Mouse (Mus musculus) monocyte, adult 5-6 weeks (primary cell): Measurements from ENCODE around the gene Atxn3. TPM values are rescaled to one million over a fixed set of nuclear protein-coding genes. Genes with fewer than 3 reads are reported as not detected.
A peak's percentile ranks its signal among the peaks of the same experiment; 100 is the strongest.
"Not testable (repeated sequence)": the region's sequence is repeated elsewhere in the genome, so short reads cannot be mapped to it uniquely, and the experiment has no call there.

Source experiments
- ATAC-seq: fragments of 153-309, 156-312 bp; replicated peaks from 2 replicates; pipeline ENCODE4 v1.8.0; 2017; ENCODE audit warnings: mild to moderate bottlenecking; ENCODE audit not compliant: low TSS enrichment, insufficient number of reproducible peaks, severe bottlenecking, poor library complexity, low FRiP score
- total RNA-seq: library from RNA; stranded (forward); fragments of 200-1000, 200-491, 200-594 nt; gene quantifications from 3 replicates; pipeline ENCODE4 v1.2.3, GENCODE M21; 2017

The Atxn3 gene
- total RNA-seq, 1 experiment from 2014 or later = 49.7 TPM

GRCm38 (mm10) chr12:101971311-101971710 lies 13.3 kb upstream of the Atxn3 start:
- ATAC-seq = no peak

DNA sequence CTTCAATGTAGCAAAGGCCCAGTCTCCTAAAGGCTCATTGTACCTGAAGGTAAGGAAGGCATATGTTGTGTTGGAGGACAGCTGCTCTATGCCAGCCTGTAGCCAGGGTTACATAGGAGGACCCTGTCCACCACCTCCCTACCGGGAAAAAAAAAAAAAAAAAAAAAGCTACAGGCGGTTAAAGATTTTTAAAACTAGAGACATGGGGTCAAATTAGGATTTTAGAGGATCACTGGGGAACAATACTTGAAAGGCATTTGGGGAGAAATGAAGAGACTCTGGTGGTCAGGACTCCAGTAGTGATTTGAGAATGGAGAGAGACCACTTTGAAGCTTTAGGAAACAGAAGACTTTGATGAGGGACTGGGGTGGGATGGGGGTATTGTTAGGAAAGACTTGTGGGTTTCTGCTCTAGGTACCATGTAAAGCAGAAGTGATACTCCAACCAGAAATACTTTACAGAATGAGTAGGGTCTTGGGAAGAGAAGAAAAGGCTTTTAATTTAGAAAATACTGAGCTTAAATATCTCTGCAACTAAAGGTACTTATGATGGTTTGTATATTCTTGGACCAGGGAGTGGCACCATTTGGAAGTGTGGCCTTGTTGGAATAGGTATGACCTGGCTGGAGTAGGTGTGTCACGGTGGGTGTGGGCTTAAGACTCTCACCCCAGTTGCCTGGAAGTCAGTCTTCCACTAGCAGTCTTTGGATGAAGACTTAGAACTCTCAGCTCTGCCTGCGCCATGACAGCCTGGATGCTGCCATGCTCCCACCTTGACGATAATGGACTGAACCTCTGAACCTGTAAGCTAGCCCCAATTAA lies 1.1 kb upstream of the Atxn3 start:
- ATAC-seq = 0 out of 2 replicates have a peak, but pooled peaks have one; percentile 7

DNA sequence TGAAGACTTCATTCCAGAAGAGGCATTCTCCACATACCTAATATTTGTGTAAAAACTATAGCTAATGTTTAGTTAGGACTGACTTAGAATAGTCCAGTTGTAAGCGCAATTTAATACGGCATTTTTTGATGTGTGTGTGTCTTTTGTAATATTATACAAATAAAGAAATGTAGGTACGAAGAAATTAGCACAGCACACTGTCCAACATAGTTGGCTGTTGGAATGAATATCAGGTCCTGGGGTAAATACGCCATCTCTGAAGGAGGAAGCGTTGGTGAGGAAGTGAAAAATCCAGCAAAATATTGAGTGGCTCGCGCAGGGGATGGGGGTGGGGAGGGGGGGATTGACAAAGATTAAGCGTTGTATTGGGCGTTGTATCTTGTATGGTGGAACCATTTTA lies 510 bp upstream of the Atxn3 start:
- peak; percentile 69 for ATAC-seq

DNA sequence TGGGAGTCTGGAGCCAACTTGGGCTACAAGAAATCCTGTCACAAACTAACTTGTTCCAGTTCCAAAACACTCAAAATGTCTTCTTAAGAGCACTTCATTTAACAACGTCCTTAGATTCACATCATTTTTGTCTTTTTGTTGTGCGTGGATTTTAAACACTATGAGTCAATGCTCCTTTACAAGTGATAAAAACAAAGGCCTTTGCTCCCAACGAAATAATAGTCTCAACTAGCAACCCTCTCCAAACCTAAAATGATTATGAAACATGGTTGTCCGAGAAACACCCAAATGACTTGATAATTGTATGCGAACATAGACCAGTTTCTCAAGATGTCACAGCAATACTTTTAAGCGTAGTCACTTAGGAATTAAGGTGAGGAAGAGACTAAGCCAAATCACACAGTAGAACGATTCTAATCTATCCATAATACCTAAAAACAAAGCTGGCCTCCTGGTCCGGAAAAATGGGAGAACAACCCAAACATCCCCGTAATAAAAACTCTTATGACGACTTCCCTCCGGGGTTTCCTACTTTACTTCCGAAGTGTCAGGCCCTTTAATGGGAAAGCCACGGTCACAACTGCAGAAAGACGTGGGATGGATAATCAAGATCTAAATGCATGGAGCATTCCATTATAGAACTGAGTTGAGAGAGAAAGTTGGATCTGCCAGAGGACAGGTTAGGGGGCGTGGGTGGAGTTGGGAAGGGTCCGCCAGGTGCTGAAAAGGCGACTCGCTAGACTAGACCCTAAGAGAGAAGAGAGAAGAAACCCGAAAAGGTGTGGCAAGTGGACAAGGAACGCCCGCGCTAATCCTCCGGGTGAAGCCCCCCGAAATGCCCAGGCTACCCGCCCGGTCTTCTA lies 736 bp downstream of the Atxn3 start:
- ATAC-seq = no peak

DNA sequence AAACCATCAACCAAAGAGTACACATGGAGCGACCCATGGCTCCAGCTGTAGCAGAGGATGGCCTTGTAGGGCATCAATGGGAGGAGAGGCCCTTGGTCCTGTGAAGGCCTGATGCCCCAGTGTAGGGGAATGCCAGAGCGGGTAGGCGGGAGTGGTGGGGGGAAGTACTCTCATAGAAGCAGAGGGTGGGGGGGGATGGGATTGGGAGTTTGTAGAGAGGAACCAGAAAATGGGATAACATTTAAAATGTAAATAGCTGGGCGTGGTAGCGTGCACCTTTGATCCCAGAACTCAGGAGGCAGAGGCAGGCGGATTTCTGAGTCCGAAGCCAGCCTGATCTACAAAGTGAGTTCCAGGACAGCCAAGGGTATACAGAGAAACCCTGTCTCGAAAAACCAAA lies 2.2 kb downstream of the Atxn3 start:
- not testable (repeated sequence) for ATAC-seq

- ATAC-seq = no peak
Observed at GRCm38 (mm10) chr12:101948801-101949200, 9.2 kb downstream of the Atxn3 start.

- no peak for ATAC-seq
Observed at GRCm38 (mm10) chr12:101947986-101948385, 10.1 kb downstream of the Atxn3 start.

- no peak for ATAC-seq
Observed at GRCm38 (mm10) chr12:101937572-101937971, 20.5 kb downstream of the Atxn3 start.

GRCm38 (mm10) chr12:101935223-101935622 lies 22.8 kb downstream of the Atxn3 start:
- no peak for ATAC-seq

GRCm38 (mm10) chr12:101928423-101928822 lies 29.6 kb downstream of the Atxn3 start:
- no peak for ATAC-seq

GRCm38 (mm10) chr12:101922313-101922712 lies 35.7 kb downstream of the Atxn3 start:
- ATAC-seq = no peak

- no peak for ATAC-seq
Observed at GRCm38 (mm10) chr12:101919847-101920246, 38.2 kb downstream of the Atxn3 start.

- ATAC-seq = no peak
Observed at GRCm38 (mm10) chr12:101917165-101917564, 40.9 kb downstream of the Atxn3 start.

DNA sequence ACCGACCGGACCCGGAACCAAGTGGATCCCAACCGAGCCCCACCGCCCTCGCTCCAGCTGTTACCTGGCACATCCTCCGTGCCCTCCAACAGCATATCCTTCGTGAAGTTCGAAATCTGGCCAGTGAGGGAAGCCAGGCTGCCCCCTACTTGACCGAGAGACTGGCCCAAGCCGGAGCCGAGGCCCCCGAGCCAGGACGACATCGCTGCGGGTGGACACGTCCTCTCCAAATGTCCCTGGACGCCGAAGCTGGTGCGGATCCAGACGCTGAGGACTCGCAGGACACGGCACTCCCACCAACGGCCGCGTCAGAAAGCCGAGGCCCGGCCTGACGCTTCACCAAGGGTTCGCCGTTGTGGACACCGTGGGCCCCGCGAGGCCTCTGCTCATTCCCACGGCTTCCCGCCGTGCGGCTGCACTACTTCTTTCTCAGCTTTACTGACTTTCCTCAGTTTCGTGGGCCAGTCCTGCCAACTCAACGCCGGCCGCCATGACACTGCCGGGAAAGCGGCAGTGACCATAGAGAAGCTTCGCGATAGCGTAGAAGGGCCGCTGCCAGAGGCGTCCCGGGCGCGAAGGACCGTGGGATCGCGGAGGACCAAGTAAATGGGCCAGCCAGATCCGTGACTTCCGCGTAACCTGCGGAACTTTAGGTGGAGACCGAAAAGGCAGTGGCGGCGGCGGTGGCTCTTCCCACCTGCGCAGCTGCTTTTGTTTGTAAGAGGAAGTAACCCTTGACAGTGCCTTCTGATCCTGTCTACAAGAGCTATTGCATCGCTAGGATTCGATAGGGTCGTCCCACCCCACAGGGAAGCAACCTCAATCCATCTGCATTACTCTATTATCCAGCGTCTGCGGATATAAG lies 45.2 kb downstream of the Atxn3 start, which contains the start of gene Trip11:
TSS of gene Trip11 (minus strand) at position 642 of the 865 bp plus-strand sequence.
- peak; percentile 98 for ATAC-seq

DNA sequence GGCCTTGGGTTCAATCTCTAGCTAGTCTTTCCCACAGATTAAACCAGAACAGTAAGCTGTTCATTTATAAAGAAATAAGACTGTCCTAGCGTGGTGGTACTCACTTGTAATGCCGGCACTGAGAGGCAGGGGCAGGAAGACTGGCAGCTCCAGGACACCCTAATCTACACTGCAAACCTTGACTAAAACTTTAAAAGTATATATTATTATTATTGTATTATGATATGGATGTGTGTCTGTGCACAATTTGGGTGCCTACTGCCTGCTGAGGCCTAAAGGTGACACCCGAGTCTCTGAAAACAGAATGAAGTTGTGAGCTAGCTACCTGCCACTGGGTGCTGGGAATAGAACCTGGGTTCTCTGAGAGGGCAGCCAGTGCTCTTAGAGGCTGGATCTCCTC lies 46.7 kb downstream of the Atxn3 start:
- ATAC-seq = no peak

DNA sequence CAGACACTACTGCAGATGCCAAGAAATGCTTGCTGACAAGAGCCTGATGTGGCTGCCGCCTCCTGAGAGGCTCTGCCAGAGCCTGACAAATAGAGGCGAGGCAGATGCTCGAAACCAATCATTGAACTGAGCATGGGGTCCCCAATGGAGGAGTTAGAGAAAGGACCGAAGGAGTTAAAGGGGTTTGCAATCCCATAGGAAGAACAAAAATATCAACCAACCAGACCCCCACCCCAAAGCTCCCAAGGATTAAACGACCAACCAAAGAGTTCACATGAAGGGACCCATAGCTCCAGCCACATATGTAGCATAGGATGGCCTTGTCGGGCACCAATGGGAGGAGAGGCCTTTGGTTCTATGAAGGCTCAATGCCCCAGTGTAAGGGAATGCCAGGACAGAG lies 47.7 kb downstream of the Atxn3 start:
- no peak for ATAC-seq

DNA sequence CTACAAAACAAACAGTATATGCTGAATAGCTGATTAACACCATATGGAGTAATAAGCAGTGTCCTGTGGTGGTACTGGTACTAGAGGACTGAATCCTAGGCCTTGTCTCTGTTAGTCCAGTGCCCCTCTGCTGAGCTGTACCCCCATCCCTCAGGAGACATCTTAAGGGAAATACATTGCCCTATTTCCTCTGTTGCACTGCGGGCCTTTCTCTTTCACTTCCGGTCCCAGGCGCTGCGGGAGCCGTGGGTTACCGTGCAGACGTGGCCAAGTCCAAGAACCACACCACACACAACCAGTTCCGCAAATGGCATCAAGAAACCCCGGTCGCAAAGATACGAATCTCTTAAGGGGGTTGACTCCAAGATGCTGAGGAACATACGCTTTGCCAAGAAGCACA lies 52.2 kb downstream of the Atxn3 start:
- ATAC-seq = peak; percentile 35; the same call in 1 of the 2 replicates

DNA sequence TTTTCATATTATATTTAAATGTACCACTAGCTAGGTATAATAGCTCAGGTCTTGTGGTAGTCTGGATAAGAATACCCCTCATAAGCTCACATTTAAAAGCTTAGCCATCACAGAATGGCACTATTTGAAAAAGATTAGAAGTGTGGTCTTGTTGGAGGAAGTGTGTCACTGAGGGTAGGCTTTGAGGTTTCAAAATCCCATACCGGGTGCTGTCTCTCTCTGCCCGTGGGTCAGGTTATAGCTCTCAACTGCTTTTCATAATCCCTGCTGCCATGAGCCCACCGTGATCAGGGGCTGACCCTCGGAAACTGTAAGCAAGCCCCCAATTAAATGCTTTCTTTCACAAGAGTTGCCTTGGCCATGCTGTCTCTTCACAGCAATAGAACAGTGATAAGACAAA lies 53.1 kb downstream of the Atxn3 start:
- ATAC-seq = no peak

- no peak for ATAC-seq
Observed at GRCm38 (mm10) chr12:101904170-101904569, 53.9 kb downstream of the Atxn3 start.
